Mouse (Mus musculus) monocyte, adult 2 months (primary cell): ENCODE measurements around the gene Bak1.

ENCODE experiments used
- DNase-seq, 2 experiments: peaks; one replicate each; pipeline ENCODE4 v3.0.0; 2022; ENCODE audit warnings: low spot score in 2 of 2, low read depth in 1 of 2

The Bak1 gene

DNA sequence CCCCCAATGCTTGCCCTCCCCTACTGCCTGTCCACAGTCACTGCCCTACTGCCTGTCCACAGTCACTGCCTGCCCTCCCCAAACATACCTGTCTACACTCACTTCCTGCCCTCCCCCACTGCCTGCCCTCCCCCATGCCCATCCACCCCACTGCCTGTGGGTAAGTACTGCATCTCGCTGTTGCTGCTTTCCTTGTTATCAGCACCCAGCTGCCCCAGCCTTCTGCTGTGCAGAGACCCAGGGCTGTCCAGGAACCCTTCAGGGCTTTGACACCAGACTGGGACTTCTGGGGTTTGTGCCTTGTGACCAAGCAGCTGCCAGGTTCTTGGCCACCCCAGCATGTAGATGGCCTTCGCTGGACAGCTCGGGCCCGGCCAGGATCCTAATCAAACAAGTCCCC lies 5.5 kb downstream of the Bak1 start:
- no peak for DNase-seq

DNA sequence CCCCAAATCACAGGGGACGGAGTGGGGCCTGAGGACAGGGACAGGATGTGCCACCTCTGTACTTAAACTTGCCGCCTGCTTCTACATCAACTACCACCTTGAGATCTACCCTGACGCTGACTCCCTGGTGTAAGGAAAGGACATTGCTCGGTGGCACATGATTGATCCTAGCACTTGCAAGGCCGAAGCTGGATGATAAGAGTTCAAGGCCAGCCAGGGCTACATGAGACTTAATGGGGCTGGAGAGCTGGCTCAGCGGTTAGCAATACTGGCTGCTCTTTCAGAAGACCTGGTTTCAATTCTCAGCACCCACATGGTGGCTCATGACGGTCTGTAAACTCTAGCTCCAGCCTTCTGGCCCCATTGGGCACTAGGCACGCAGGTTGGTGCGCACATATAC lies 7.1 kb downstream of the Bak1 start:
- no peak for DNase-seq

DNA sequence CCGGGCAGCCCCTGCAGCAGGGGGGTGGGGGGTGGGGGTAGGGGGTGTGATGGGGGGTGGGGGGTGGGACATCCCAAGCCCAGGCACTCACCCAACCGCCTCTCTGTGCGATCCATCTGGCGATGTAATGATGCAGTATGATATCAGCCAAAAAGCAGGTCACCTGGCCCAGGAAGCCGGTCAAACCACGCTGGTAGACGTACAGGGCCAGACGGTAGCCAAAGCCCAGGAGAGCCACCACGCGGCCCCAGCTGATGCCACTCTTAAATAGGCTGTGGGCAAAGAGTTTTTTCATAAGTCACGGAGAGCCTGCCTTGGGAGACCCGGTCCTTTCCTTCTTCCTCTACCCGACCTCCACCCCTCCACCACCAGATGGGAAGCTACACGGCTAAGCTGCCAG lies 7.7 kb downstream of the Bak1 start:
- no peak for DNase-seq

DNA sequence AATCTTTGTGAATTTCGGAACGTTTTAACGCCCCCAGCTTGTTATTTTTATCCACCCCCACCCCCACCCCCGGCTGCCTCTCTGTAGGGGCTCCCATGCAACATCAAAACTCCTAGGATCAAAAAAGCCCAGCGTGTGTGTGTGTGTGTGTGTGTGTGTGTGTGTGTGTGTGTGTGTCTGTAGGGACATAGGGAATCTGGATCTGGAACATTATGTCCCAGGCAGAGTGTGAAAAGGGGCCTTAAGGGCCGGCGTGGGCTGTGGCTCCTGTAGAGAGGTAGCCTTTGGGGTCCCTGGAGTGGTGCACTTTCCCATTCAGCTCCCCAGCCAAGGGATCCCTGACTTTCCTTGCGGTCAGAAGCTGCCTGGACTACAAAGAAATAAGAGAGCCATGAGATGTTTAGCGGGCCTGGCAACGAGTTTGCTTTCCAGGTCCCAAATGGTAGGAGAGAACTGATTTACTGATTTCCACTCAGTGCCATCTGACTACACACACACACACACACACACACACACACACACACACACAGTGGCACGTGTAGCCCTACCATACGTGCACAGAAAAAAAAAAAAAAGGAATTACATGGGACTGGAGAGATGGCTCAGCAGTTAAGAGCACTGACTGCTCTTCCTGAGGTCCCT lies 10.1 kb downstream of the Bak1 start:
- DNase-seq = no peak

DNA sequence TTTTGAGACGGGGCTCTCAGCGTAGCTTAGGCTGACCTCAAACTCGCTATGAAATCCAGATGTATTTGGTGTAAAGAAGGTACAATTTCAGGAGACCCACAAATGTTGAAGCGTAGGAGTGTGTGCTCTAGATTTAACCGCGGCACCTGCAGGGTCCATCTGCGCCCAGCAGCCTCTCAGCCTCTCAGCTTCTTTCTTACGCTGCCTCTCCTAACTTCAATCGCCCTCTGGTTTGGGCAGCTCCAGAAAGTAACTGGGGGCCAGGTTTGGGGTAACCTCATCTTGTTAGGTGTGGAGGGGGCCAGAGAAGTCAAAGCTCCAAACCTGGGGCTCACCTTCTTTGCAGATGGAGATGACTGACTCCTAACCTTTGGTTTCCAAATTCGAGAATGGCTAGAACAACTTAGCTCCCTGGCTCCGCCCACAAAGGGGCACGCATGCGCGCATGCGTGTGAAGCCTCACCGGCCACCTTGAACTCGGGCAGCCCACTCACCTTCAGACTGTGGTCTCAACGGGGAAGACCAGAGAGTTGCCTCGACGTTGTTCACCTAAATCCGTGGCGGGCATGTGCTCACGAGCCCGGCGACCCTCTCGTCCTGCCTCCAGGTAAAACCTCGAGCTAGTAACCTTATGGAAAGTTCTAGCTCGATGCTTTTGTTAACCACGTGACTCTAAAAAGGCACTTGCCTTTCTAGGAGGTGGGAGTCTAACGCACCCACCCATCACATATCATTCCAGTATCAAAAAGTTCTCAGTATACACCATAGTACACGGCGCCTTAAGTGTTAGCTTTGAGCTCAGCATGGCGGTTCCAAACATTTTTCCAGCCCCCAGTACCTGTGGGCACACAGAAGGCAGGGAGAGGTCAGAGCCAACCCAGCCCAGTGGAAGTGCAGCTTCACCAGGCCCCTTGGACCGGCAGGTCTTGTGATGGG lies 11.0 kb downstream of the Bak1 start:
- peak in 1 of 2 experiments; percentile 73 for DNase-seq

DNA sequence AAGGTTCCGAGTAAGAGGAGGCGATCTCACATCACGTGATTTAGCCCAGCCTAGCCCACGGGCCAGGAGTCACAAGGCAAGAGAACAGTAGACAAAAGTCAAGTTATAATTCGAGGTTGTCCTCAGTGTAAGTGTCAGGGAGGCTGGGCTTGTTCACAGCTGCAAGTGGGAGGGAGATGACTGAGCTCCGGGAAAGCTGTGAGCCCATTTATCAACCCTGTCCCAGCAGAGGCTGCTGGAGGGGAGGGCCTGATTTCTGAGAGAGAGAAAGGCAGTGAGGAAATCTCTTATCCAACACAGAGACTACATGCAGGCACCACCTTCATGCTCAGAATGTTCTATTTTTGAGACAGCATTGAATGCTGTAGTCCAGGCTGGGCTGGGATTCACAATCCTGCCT lies 15.9 kb downstream of the Bak1 start:
- no peak for DNase-seq

DNA sequence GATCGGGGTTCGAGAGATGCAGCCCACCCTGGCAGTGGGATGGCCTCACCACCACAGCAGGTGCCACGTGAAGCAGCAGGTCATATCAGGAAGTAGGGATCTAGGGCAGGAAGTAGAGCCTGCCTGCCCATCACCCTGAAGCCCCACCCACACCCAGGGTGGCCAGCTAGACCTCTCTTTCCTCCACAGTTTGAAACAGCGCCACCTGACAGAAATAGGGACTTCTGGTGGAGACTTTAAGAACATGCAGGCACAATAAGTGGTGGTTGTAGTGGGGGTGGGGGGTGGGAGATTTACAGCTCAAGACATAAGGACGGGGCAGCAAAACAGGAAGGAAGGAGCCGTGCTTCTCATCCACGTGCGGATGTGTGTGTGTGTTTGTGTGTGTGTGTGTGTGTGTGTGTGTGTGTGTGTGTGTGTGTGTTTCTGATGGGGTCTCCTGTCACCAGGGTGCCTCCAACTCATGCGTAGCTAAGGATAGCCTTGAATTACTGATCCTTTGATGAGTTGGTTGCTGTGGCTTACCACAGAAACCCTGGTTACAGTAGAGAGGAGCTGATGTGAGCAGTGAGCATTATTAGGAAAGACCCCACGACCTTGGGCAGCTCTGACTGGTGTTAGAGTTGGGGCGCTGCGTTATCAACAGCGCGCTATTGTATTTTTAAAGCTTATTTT lies 16.7 kb downstream of the Bak1 start:
- DNase-seq = peak in 1 of 2 experiments; percentile 57

DNA sequence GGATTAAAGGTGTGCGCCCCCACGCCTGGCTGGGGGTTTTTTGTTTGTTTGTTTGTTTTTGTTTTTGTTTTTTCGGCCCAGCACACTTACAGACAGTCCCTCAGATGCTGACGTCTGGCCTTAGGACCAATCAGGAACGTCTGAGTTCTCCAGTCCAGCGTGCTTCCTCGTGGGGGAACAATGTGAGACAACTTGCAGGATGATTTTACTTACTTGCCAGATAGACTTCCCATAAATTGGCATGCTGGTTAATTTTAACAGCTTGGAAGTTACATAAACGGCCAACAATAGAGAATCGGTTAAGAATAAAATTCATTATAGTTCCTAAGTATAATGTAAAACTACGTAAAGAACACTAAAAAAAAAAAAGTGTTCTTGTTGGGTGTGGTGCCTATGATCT lies 17.6 kb downstream of the Bak1 start:
- no peak for DNase-seq

DNA sequence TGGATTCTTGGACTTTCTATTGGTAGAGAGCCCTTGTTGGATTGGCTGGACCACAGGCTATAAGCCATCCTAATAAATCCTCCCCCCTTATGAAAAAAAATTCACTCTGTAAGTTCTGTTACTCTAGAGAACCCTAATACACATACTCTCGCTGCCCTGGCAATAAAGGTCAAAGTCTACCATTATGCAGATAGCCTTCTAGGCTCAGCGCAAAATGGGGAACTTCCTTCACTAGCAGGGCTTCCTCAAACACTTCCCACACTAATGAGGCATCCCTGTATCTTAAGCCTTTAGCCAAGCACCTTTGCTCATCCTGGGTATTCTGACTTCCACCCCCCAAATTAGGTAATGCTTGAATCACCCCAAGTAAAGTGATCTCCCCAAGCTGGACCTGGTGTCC lies 20.5 kb downstream of the Bak1 start:
- no peak for DNase-seq

DNA sequence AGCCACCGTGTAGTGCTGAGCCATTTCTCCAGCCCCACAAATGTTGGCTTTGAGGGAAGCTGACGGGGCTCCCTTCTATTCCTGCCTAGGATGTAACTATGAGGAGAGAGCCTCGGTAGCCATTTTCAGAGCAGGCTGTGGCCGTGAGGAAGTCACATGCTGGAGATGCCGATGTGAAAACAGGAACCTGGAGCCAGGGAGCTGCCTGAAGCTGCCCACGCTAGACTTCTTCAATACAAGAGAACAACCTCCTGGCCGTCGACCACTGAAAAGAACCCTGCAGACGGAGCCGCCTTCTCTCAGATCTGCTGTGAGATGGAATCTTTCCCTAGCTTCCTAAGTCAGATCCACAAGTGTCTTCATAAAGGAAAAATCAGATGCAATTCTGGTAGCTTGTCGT lies 23.2 kb downstream of the Bak1 start:
- DNase-seq = peak in 1 of 2 experiments; percentile 29

DNA sequence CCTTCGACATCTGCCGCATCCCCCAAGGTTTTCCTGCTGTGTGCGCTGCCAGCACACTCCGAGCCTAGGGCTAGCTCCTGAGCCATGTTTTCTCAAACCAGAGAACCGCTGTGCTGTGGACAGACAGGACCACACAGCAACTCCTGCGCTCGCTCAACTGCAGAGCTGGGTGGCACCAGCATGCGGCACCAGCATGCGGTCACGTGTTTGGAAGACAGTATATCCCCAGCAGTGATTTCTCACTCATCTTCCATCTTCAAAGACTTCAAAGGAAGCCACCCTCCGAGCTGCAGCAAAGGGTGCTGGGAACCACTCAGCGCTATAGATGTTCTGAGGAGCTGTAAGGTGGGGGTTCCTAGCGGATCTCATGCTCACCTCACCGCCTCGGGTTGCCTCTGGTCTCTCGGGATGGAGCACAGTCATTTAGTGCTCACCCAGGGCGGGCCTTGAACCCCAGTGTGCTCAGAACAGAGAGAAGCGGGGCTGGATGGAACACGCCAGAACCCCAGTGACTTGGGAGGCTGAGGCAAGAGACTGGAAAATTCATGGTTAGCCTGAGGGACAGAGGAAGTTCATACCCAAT lies 23.8 kb downstream of the Bak1 start:
- no peak for DNase-seq

DNA sequence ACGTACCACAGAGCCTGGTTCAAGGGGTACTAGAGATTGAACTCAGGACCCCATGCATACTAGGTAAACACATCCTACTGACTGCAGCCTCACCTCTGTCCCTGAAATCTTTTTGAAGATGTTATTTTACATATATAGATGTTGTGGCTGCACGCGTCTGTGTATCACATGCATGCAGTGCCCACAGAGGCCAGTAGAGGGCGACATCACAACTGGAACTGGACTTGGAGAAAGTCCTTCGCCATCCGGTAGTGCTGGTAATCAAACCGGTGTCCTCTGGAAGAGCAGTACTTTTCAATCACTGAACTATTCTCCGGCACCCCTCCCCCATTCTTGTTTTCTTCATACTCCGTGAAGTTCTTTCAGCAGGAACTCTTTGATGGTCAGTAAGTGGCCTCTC lies 24.4 kb downstream of the Bak1 start:
- peak in 1 of 2 experiments; percentile 64 for DNase-seq

DNA sequence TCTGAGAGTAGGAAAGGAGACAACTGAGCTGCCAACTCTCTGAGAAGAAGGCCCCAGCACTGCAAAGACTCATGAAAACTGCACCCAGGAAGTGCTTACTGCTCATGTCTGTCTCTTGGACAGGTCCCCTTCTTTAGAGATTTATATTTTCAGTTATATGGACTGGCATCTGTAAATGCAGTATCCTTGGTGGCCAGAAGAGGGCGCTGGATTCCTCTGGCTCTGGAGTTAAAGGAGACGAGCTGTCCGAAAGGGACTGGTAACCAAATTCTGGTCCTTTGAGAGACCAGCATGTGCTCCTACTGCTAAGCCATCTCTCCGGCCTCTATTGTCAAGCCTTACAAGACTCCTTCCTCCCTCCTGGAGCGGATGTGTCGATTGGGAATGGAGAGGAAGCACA lies 26.9 kb downstream of the Bak1 start:
- DNase-seq = no peak

DNA sequence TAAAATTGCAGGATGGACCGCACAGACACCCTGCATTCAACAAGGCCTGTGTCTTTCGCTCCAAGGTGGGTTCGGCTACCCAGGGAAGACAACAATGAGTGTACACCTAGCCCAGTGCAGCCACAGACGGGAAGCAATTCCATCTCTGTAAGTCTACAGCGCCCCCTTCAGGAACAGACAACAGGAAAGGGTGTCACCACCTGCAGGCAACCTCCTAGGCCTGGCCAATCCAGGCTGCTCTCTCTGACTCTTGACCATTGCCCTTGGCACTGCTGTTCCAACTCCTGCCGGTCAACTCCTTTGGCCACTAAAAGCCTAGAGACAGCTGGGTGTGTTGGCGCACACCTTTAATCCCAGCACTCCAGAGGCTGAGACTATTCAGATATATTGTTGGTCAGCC lies 27.7 kb downstream of the Bak1 start:
- DNase-seq = no peak

DNA sequence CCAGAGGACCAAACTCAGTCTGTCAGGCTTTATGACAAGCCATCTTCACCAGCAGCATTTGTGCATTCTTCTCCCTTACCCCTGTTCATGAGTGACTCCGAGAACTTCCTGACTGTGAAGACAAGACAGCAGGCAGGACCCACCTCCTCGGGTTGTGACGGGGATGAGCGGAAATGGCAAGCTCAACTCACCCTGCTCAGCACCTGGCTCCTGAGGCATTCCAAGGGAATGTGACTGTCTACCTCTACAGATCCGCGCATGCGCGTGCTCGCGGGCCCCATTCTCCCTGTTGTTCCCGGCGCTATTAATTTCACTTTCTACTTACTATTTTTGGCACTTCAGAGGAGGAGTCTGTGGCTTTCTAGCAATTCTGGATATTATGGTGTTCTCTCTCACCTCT lies 28.8 kb downstream of the Bak1 start:
- DNase-seq = no peak

DNA sequence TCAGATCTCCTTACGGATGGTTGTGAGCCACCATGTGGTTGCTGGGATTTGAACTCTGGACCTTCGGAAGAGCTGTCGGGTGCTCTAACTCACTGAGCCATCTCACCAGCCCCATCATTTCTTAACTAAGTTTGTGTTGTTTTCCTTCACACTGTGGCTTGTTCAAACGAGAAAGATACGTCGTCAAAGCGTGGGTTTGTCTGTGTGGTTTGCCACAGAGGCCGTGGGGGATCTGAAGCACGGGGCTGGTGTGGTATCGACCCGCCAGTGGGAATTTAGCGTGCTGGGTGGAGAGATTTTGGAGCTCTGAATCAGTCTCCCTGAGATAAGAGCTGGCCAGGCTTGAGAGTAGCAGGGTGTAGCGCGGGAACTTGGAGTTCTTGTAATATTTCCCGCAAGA lies 30.5 kb downstream of the Bak1 start:
- no peak for DNase-seq

DNA sequence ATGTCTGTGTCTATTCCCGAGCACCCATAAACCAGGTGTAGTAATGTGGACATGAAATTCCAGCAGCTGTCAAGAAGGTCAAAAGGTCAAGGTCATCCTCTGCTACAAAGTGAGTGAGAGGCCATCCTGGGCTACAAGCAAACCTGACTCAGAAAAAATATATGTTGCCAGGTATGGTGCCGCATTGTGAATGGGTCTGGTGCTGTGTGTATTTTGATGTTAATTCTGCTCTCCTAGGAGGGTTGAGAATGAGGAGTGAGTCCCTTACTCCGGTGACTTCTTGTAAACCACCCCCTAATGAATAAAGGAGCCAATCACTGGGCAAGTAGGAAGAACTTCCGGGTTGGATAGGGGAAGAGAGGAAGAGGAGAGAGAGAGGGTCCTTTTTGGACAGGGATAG lies 31.1 kb downstream of the Bak1 start:
- no peak for DNase-seq

DNA sequence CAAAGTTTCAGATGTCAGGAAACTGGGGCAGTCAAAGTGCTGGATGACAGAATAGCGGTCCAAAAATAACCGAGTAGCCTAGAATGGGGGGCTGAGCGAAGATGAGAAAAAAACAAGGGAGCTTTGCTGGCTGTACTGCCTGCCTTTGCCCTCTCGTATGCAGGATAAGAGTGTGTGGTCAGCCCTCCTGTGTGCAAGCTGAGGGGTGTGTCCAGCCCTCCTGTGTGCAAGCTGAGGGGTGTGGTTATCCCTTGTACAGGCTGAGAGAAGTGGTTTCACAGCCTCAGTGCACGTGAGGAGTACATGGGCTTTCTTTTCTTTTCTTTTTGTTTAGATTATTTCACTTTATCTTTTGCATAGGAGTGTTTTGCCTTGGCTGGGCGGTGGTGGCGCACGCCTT lies 33.2 kb downstream of the Bak1 start:
- no peak for DNase-seq

DNA sequence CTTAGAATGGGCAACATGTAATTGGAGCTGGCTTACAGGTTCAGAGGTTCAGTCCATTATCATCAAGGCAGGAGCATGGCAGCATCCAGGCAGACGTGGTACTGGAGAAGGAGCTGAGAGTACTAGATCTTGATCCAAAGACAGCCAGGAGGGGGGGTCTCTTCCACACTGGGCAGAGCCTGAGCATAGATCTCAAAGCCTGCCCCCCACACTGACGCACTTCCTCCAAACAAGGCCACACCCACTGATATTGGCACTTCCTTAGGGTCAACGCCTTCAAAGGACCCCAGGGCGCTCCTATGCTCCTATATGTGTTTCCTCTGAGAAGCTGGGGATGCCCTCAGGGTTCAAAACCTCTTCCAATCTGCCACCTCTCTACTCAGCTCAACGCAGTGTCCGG lies 33.8 kb downstream of the Bak1 start:
- DNase-seq = no peak

DNA sequence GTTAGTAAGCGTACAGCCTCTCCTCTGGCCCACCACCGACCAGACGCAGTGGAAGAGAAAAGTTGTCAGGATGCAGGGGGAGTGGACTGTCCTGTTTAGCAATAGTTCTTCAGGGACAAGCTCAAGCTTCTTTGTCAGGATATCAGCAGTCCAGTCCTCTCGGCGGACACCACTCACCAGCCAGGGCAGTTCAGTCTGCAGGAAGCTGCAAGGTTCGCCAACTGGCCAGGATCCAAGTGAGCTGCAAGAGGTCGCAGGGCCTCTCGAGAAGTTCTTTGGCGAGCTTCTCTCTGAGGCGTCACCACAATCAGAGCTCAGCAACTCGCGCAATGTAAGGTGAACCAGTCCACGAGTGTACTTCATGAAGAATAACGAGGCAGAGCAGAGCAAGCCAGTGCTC lies 34.4 kb downstream of the Bak1 start:
- no peak for DNase-seq

DNA sequence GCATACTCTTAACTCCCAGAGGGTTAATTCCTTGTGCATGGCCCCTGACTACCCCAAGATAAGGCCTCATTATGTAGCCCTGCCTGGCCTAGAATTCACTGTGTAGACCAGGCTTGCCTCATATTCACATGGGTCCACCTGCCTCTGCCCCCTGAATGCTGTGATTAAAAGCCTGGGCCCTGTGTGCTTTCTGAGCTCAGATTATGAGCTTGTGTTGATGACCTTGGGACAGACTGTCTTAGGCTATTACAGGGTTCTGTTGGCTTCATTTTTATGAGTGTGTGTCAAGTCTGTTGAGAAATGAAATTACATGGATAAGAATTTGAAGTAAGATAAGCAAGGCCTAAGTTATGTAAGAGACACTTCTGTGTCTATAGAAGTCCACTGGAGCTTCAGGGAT lies 38.3 kb downstream of the Bak1 start:
- DNase-seq = no peak
